Mouse (Mus musculus) myocyte (in vitro differentiated cells): ENCODE measurements at regions not wholly inside any gene's neighbourhood (a gene's known extent, or its start where the extent isn't known, plus 50 kb on each side); places are given as distances from the start of the nearest gene placed in this dataset.

Experiments
- H3K27me3 ChIP-seq: one replicate; pipeline ENCODE4 v1.6.1; 2011; ENCODE audit not compliant: control insufficient read depth, insufficient read depth, insufficient read length
- H3K36me3 ChIP-seq: one replicate; pipeline ENCODE4 v1.6.1; 2011; ENCODE audit not compliant: control insufficient read depth, insufficient read depth
- H3K4me2 ChIP-seq: one replicate; pipeline ENCODE4 v1.6.1; 2011; ENCODE audit warnings: low read depth, control low read depth
- H3K4me3 ChIP-seq: one replicate; pipeline ENCODE4 v1.5.1; 2011; ENCODE audit warnings: mild to moderate bottlenecking, control low read depth, moderate library complexity
- H3K79me2 ChIP-seq: one replicate; pipeline ENCODE4 v1.6.1; 2011; ENCODE audit not compliant: control insufficient read depth, insufficient read depth
- H3ac ChIP-seq: one replicate; pipeline ENCODE4 v1.6.1; 2011; ENCODE audit not compliant: control insufficient read depth, insufficient read length
- CEBPB ChIP-seq: IDR thresholded peaks from 2 replicates; pipeline ENCODE4 v1.6.1; 2011; ENCODE audit warnings: mild to moderate bottlenecking, moderate library complexity; ENCODE audit not compliant: poor library complexity, insufficient read depth, severe bottlenecking
- E2F4 ChIP-seq: IDR thresholded peaks from one replicate; pipeline ENCODE4 v1.6.1; 2011; ENCODE audit warnings: mild to moderate bottlenecking, control low read depth, moderate library complexity; ENCODE audit not compliant: insufficient read depth
- MAX ChIP-seq: IDR thresholded peaks from one replicate; pipeline ENCODE4 v1.6.1; 2011; ENCODE audit warnings: low read depth, mild to moderate bottlenecking, control low read depth
- MYOD1 ChIP-seq, 3 experiments: IDR thresholded peaks; one replicate each; pipeline ENCODE4 v1.6.1; 2011; ENCODE audit warnings: control low read depth in 2 of 3, low read depth in 2 of 3, mild to moderate bottlenecking in 2 of 3, moderate library complexity in 1 of 3; ENCODE audit not compliant: insufficient read length in 2 of 3, control insufficient read depth in 1 of 3
- MYOG ChIP-seq, 3 experiments: IDR thresholded peaks; one replicate each; pipeline ENCODE4 v1.6.1; 2011; ENCODE audit warnings: control low read depth in 2 of 3, low read depth in 2 of 3, mild to moderate bottlenecking in 2 of 3; ENCODE audit not compliant: insufficient read length in 2 of 3, control insufficient read depth in 1 of 3, insufficient read depth in 1 of 3
- POLR2A ChIP-seq: IDR thresholded peaks from one replicate; pipeline ENCODE4 v1.6.1; 2011; ENCODE audit warnings: low read depth, mild to moderate bottlenecking, control low read depth, moderate library complexity; ENCODE audit not compliant: insufficient read length
- POLR2AphosphoS2 ChIP-seq: IDR thresholded peaks from one replicate; pipeline ENCODE4 v1.6.1; 2011; ENCODE audit warnings: low read depth, control low read depth; ENCODE audit not compliant: insufficient read length
- REST ChIP-seq: IDR thresholded peaks from one replicate; pipeline ENCODE4 v1.6.1; 2011; ENCODE audit warnings: mild to moderate bottlenecking, control low read depth, moderate library complexity; ENCODE audit not compliant: insufficient read depth, insufficient read length
- SRF ChIP-seq: IDR thresholded peaks from one replicate; pipeline ENCODE4 v1.6.1; 2011; ENCODE audit warnings: low read depth; ENCODE audit not compliant: control insufficient read depth, insufficient read length
- TCF12 ChIP-seq: IDR thresholded peaks from one replicate; pipeline ENCODE4 v1.6.1; 2011; ENCODE audit warnings: mild to moderate bottlenecking, control low read depth; ENCODE audit not compliant: poor library complexity, insufficient read depth, severe bottlenecking
- TCF3 ChIP-seq: IDR thresholded peaks from one replicate; pipeline ENCODE4 v1.6.1; 2011; ENCODE audit warnings: low read depth, control low read depth; ENCODE audit not compliant: insufficient read length
- USF1 ChIP-seq: IDR thresholded peaks from one replicate; pipeline ENCODE4 v1.6.1; 2011; ENCODE audit warnings: low read depth, mild to moderate bottlenecking, control low read depth, moderate library complexity

DNA sequence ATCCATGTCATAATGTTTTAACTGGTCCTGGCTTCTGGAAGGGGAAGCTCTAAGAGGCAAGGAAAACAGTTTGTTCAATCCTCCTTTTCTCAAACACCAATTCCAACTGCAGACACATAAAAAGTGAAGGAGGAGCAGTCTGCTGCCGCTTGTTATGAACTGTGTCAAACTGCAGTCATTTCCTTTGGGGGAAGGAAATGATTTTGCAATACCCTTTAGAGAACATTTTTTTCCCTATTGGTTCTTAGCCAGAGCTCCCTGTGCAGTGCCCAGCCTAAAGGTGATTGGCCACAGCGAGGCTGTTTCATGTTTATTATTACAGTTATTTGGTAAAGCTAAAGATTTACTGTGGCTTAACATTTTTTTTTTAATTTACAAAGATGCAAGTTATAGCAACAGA lies 1132.6 kb upstream of the Fbxo33 start:
- no peaks in the 10 kb centered on the region for H3K36me3 ChIP-seq
- no peaks in the 10 kb centered on the region for H3K79me2 ChIP-seq
- H3K4me2 ChIP-seq, result no peak overlapping the region
- no peak overlapping the region for H3K4me3 ChIP-seq
- H3ac ChIP-seq, result no peak overlapping the region
- TF ChIP-seq REST, result no peak
- no peak for TF ChIP-seq TCF3
- TF ChIP-seq E2F4, result no peak
- no peak for TF ChIP-seq POLR2A
- no peak for TF ChIP-seq MYOD1 (IDR thresholded peaks at IDR 0.05; ENCODE audit: control insufficient read depth in 1 of 3, insufficient read length in 2 of 3, low read depth in 2 of 3)
- peak; percentile 60; the same call in 1 of the 2 replicates for TF ChIP-seq CEBPB
- no peak for TF ChIP-seq TCF12
- H3K27me3 ChIP-seq, result no peaks in the 10 kb centered on the region

DNA sequence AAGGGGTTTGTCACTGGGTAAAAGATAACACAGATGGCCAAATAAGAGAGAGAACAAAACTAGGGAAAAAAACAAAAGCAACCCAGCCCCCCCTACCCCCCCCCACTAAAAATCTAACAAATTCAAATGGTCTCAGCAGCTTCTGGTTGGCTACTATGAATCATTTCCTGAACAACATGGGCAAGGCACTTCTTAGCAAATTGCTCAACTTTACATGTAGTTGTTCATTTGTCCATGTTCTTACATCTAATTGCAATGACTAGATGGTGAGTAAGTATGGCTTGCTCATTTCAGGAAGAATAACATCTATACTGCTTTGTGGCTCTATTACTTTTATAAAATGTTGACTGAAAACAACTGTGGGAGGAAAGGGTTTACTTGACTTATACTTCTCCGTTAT lies 1124.9 kb upstream of the Fbxo33 start:
- H3K4me2 ChIP-seq, result no peak overlapping the region
- no peaks in the 10 kb centered on the region for H3K36me3 ChIP-seq
- no peaks in the 10 kb centered on the region for H3K27me3 ChIP-seq
- no peak overlapping the region for H3K4me3 ChIP-seq
- TF ChIP-seq POLR2AphosphoS2 (no peak), SRF (no peak), CEBPB (peak; percentile 60; the same call in 1 of the 2 replicates)
- H3K79me2 ChIP-seq, result no peaks in the 10 kb centered on the region
- no peak overlapping the region for H3ac ChIP-seq

DNA sequence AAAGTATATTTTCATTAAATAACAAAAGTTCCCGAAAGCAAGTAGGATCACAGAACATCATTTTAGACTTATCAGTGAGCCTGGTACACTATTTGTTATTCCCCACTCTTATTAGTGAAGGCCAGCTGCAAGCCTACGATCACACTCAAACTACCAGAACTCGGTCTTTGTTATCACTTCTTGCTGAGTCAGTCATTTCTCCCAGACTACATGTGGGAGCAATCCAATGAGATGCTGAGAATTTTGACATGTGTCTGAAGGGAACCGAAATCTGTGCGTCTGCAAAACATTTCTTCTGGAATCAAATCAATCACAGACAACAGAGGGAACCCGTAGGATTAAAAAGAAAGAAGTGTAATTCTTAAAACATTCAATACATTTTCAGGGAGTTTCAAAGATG lies 1100.5 kb upstream of the Fbxo33 start:
- no peak overlapping the region for H3ac ChIP-seq
- no peak overlapping the region for H3K4me2 ChIP-seq
- H3K79me2 ChIP-seq, result no peaks in the 10 kb centered on the region
- no peaks in the 10 kb centered on the region for H3K27me3 ChIP-seq
- no peak overlapping the region for H3K4me3 ChIP-seq
- no peak for TF ChIP-seq CEBPB
- no peak for TF ChIP-seq TCF12
- TF ChIP-seq MYOD1 (IDR thresholded peaks at IDR 0.05; ENCODE audit: control insufficient read depth in 1 of 3, insufficient read length in 2 of 3, low read depth in 2 of 3), result no peak
- TF ChIP-seq POLR2A, result no peak
- TF ChIP-seq E2F4, result no peak
- no peak for TF ChIP-seq MYOG (IDR thresholded peaks at IDR 0.05; ENCODE audit: control insufficient read depth in 1 of 3, insufficient read depth in 1 of 3, insufficient read length in 2 of 3, low read depth in 2 of 3)
- no peak for TF ChIP-seq REST
- TF ChIP-seq USF1, result no peak
- TF ChIP-seq POLR2AphosphoS2, result no peak
- no peak for TF ChIP-seq MAX
- H3K36me3 ChIP-seq, result no peaks in the 10 kb centered on the region

DNA sequence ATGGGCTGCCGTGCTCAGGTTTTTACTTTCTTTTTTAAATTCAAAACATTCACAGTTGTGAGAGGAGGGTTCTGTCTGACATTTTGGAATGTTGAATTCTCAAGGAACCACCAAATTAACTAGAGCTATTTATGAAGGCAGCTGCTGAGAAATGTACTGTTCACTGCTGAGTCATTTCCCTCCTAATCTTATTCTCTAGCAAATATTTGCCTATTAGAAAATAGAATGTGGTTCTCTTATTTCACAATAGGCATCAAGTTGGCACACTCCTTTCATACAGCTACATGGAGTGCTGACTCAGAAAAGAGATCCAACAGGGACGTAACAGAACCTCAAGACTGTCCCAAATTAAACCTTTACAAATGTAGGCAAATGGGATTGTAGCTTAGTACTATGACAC lies 1073.1 kb upstream of the Fbxo33 start:
- no peaks in the 10 kb centered on the region for H3K79me2 ChIP-seq
- peak; percentile 88 for TF ChIP-seq CEBPB
- peak in 1 of 3 experiments; percentile 7 for TF ChIP-seq MYOD1 (IDR thresholded peaks at IDR 0.05; ENCODE audit: control insufficient read depth in 1 of 3, insufficient read length in 2 of 3, low read depth in 2 of 3)
- TF ChIP-seq POLR2A, result no peak
- no peak overlapping the region for H3ac ChIP-seq
- no peaks in the 10 kb centered on the region for H3K27me3 ChIP-seq
- H3K4me2 ChIP-seq, result peak overlapping the region; percentile 81
- no peaks in the 10 kb centered on the region for H3K36me3 ChIP-seq
- no peak overlapping the region for H3K4me3 ChIP-seq

DNA sequence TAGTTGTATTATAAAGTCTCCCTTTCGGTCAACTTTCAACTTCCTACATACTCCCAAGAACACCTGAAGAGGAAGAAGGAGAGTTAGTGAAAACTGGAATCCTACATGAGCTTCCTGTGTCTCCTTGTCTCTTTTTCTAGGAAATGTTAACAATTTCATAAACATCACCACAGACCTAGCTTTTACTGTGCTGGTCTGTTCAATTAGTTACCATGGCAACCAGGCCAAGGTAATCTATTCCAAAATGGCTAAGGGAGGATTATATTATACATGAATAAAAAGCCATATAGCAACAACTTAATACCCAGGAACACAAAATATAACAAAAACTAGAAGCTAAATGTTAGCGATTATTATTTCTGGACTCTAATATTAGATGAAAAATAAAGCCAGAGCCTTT lies 1069.3 kb upstream of the Fbxo33 start:
- Histone ChIP-seq H3K4me3 (no peak overlapping the region), H3K79me2 (no peaks in the 10 kb centered on the region), H3K4me2 (no peak overlapping the region), H3K36me3 (no peaks in the 10 kb centered on the region), H3ac (no peak overlapping the region), H3K27me3 (no peaks in the 10 kb centered on the region)
- TF ChIP-seq REST, result no peak
- no peak for TF ChIP-seq CEBPB
- no peak for TF ChIP-seq TCF3
- no peak for TF ChIP-seq MAX
- TF ChIP-seq SRF, result no peak
- no peak for TF ChIP-seq MYOD1 (IDR thresholded peaks at IDR 0.05; ENCODE audit: control insufficient read depth in 1 of 3, insufficient read length in 2 of 3, low read depth in 2 of 3)
- TF ChIP-seq E2F4, result no peak
- TF ChIP-seq POLR2A, result no peak
- no peak for TF ChIP-seq MYOG (IDR thresholded peaks at IDR 0.05; ENCODE audit: control insufficient read depth in 1 of 3, insufficient read depth in 1 of 3, insufficient read length in 2 of 3, low read depth in 2 of 3)
- no peak for TF ChIP-seq TCF12
- TF ChIP-seq USF1, result no peak
- TF ChIP-seq POLR2AphosphoS2, result no peak
